20 mouse cellular contexts compared by ENCODE assay signal in genomic region chr8:83774221-83774620, GRCm38 (mm10). TPM values are rescaled to one million over a fixed set of nuclear protein-coding genes. Genes with fewer than 3 reads are reported as not detected.
DNase-seq lines count a peak whose midpoint lies in the region; ATAC-seq and TF ChIP-seq lines count a peak whose summit lies in the region.
"Had no signal": no experiment of that assay in that cellular context is flagged by ENCODE, and none has a peak within 500 bp of the region (broad histone marks: within the 10 kb centered on the region; RNA-seq: fewer than 3 reads in every experiment).

No protein-coding gene starts in this region.

- 49% methylated on average over 2 of the region's 2 CpGs for WGBS in kidney, postnatal 0 days

- no peak for TF ChIP-seq CTCF in kidney, postnatal 0 days (IDR thresholded peaks at IDR 0.05; ENCODE audit: low read depth)

- peaks cover 5% of the 10 kb centered on the region; the same call in 1 of the 2 replicates for H3K4me1 ChIP-seq in kidney, postnatal 0 days (replicated peaks; ENCODE audit: insufficient read depth, low read length)

- no peaks in the 10 kb centered on the region for H3K9me3 ChIP-seq in kidney, postnatal 0 days (replicated peaks; ENCODE audit: low read length)
- H3K9me3 ChIP-seq: forebrain, embryonic 10.5 days; heart, embryonic 13.5 days; hindbrain, embryonic 13.5 days; limb, embryonic 12.5 days; liver, embryonic 13.5 days; lung, embryonic 15.5 days; midbrain, embryonic 10.5 days; stomach, embryonic 15.5 days had no signal

- no peak overlapping the region for H3K27ac ChIP-seq in kidney, postnatal 0 days
- H3K27ac ChIP-seq: forebrain, embryonic 10.5 days; heart, embryonic 13.5 days; hindbrain, embryonic 13.5 days; limb, embryonic 12.5 days; liver, embryonic 13.5 days; lung, embryonic 15.5 days; midbrain, embryonic 10.5 days; stomach, embryonic 15.5 days had no signal

- peak; percentile 75 for DNase-seq in kidney, postnatal 0 days (ENCODE audit: low spot score)
- no peak for DNase-seq in kidney, adult 9 months
- DNase-seq in 416B (ENCODE audit: low read depth) (peak; percentile 12), MN1 (ENCODE audit: low spot score) (peak; percentile 79)
- DNase-seq in hindlimb bud, embryonic 11.5 days (ENCODE audit: extremely low spot score, low read depth, low spot score): peak; percentile 52
- DNase-seq in adrenal gland, postnatal 10 days: no peak
- no peak for DNase-seq in layer of hippocampus, postnatal 36 days
- DNase-seq: cerebellum, adult 8-10 months; forebrain, postnatal 0 days; liver, embryonic 13.5 days; lung, postnatal 4 days; thymus, adult 18-20 months had no signal

- no peaks in the 10 kb centered on the region for H3K36me3 ChIP-seq in kidney, postnatal 0 days (ENCODE audit: insufficient read depth, low read length)
- H3K36me3 ChIP-seq: forebrain, embryonic 10.5 days; heart, embryonic 13.5 days; hindbrain, embryonic 13.5 days; limb, embryonic 12.5 days; liver, embryonic 13.5 days; lung, embryonic 15.5 days; midbrain, embryonic 10.5 days; stomach, embryonic 15.5 days had no signal

- H3K9ac ChIP-seq in kidney, postnatal 0 days (ENCODE audit: low read depth, low read length): no peak overlapping the region
- H3K9ac ChIP-seq: forebrain, postnatal 0 days; heart, embryonic 13.5 days; hindbrain, embryonic 13.5 days; limb, embryonic 12.5 days; liver, embryonic 13.5 days; lung, embryonic 15.5 days; stomach, embryonic 15.5 days had no signal

- no peak overlapping the region for H3K4me2 ChIP-seq in kidney, postnatal 0 days (ENCODE audit: low read length)
- H3K4me2 ChIP-seq: hindbrain, embryonic 13.5 days; limb, embryonic 12.5 days; stomach, embryonic 15.5 days had no signal

- peak; percentile 42 for ATAC-seq in kidney, postnatal 0 days (replicated peaks; ENCODE audit: low FRiP score, low read depth)
- ATAC-seq: forebrain, postnatal 0 days; intestine, embryonic 16.5 days had no signal

- H3K4me3 ChIP-seq in kidney, postnatal 0 days (replicated peaks; ENCODE audit: low read depth, low read length): no peak overlapping the region
- H3K4me3 ChIP-seq: heart, embryonic 13.5 days; hindbrain, embryonic 13.5 days; limb, embryonic 12.5 days; liver, embryonic 13.5 days; lung, embryonic 15.5 days; midbrain, embryonic 10.5 days; stomach, embryonic 15.5 days had no signal

- H3K27me3 ChIP-seq in kidney, postnatal 0 days (ENCODE audit: insufficient read depth, low read length): no peaks in the 10 kb centered on the region
- H3K27me3 ChIP-seq: heart, embryonic 13.5 days; liver, embryonic 13.5 days; lung, embryonic 15.5 days; stomach, embryonic 15.5 days had no signal

RNA-seq across cellular contexts. Expression of gene Adgre5, which starts 33.1 kb away (rescaled TPM):
- polyA plus RNA-seq in kidney, postnatal 0 days (2015; fragmentation: Nextera tagmentation; extraction: Ambion mirVana): 37.8 and 40.8 TPM in 2 replicates
- 10 to 100 TPM; 53.8 to 63.0 TPM for total RNA-seq in adrenal gland, postnatal 10 days (2021)
- total RNA-seq in layer of hippocampus, postnatal 36 days (2021): 1 to 10 TPM; 7.6 to 7.7 TPM

RNA-seq across cellular contexts. Expression of gene Ddx39, which starts 59.2 kb away (rescaled TPM):
- 110 and 128 TPM in 2 replicates for polyA plus RNA-seq in kidney, postnatal 0 days (2015; fragmentation: Nextera tagmentation; extraction: Ambion mirVana)
- total RNA-seq in adrenal gland, postnatal 10 days (2021): 10 to 100 TPM; 29.4 to 33.7 TPM
- 10 to 100 TPM; 17.0 to 19.2 TPM for total RNA-seq in layer of hippocampus, postnatal 36 days (2021)

Comparison
In these comparisons a context has a peak if more than half of its experiments do, and no peak if none do; other contexts are left out.
1. DNase-seq: peak in kidney, postnatal 0 days (single experiment), 416B (single experiment), MN1 (single experiment) and hindlimb bud, embryonic 11.5 days (single experiment); none in kidney, adult 9 months (single experiment), adrenal gland, postnatal 10 days (single experiment) and layer of hippocampus, postnatal 36 days (0 of 2).
2. RNA of gene Adgre5, which starts 33.1 kb away (total RNA-seq): 53.8 to 63.0 TPM in adrenal gland, postnatal 10 days; 7.6 to 7.7 TPM in layer of hippocampus, postnatal 36 days; every median in the first group is over 4 times any median in the second.